Mouse (Mus musculus) left cerebral cortex, adult 2 months (tissue): ENCODE results near the gene Fto. TPM values are rescaled to one million over a fixed set of nuclear protein-coding genes. Genes with fewer than 3 reads are reported as not detected.

Experiments
- DNase-seq, 2 experiments: peaks; one replicate each; pipeline ENCODE4 v3.0.0; 2021 to 2022; ENCODE audit warnings: low spot score in 2 of 2, mixed read lengths in 1 of 2; ENCODE audit errors: extremely low spot score in 1 of 2
- H3K27ac ChIP-seq: fragments of 200-600 bp; 2 replicates; pipeline ENCODE4 v1.8.1; 2022
- H3K4me3 ChIP-seq: fragments of 200-600 bp; 2 replicates; pipeline ENCODE4 v1.8.1; 2022
- CTCF ChIP-seq: fragments of 200-600 bp; IDR thresholded peaks from 2 replicates; pipeline ENCODE4 v1.8.1; 2022; ENCODE audit warnings: antibody characterized with exemption, mild to moderate bottlenecking, moderate library complexity
- intact Hi-C: fragments of 180-260 bp; cut with DNase I; formaldehyde crosslinking; loops from one replicate; pipeline ENCODE4 v1.15.1; 2025
- total RNA-seq, 2 experiments: library from RNA; stranded (reverse); gene quantifications; 2 replicates each; pipeline ENCODE4 v1.2.3; 2021

The Fto gene
- total RNA-seq, 2 experiments from 2014 or later: 152 to 155 TPM

DNA sequence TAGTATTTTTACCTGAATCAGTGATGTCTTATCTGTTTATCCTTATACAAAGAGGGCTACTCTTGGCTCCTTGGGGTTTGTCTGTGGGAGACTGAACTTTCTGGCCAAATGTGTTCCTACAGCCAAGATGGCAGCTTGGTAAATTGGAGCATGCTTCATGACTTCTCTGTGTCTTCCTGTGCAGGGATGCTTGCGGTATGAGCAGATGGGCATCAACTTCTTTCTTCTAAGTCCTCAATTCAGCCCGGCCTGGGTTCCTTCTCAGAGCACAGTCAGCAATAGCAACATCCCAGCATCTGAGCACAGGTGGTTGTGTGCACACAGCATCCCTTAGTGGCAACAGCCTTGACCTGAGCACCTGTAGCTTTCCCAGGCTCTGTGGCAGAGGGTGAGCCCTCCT, 141.6 kb downstream of the Fto start:
- Histone ChIP-seq H3K27ac (no peak overlapping the region), H3K4me3 (no peak overlapping the region)
- no peak for TF ChIP-seq CTCF
- no peak for DNase-seq
- intact Hi-C loops: no loop called here

DNA sequence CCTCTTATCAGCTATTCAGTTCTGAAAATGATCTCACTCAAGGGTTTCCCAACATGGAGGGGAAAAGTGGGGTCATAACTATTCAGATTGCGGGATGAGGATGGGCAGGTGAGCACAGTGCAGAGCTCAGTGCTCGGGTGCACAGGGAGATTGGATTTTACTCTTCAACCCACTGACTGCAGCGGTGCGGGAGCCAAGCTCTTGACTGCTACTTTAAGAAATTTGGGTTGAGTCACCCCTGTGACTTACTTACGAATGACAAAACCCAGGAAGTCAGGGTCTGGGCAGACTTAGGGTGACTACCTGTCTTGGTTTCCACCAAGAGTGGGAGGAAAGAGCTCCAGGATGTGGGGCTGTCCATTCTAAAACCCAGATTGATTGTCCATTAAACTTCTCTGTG, 142.3 kb downstream of the Fto start:
- no peak for TF ChIP-seq CTCF
- H3K4me3 ChIP-seq: no peak overlapping the region
- intact Hi-C loops: no loop called here
- H3K27ac ChIP-seq: no peak overlapping the region
- no peak for DNase-seq

DNA sequence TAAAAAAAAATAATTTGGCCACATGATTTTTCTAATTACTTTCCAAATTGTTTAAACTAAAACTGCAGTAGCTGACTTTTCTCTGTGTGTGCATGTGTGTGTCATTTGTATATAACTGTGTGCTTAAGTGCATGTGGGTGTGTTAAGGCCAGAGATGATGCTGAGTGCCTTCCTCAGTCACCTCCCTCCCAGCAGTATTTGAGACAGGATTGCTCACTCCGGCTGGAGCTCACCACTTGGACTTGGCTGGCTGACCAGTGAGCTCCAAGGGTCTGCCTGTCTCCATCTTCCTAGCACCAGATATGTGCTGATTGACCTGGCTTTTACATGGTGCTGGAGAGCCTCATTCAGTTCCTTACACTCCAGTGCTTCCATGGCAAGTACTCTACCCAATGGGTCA, 144.7 kb downstream of the Fto start:
- Histone ChIP-seq H3K27ac (no peak overlapping the region), H3K4me3 (no peak overlapping the region)
- no peak for DNase-seq
- intact Hi-C loops: no loop called here
- no peak for TF ChIP-seq CTCF

DNA sequence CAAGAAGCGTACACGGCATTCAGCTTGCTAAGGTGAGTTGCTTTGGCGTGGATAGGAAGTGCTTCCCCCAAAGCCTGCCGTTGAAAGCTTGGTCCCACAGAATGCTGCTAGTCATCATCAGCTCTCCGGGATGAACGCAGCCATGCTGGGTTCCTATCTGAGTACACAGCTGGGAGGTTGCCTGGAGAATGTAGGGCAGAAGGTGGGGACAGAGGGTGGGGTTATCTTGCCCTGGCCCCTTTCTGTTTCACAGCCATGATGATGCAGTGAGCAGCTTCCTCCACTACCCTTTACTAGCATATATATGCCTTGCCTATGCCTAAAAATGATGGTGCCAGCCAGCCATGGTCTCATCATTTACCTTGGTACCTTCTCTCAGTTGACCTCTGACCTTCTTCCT, 147.6 kb downstream of the Fto start:
- DNase-seq: no peak
- Histone ChIP-seq H3K27ac (no peak overlapping the region), H3K4me3 (no peak overlapping the region)
- TF ChIP-seq CTCF: no peak
- intact Hi-C loops: no loop called here

DNA sequence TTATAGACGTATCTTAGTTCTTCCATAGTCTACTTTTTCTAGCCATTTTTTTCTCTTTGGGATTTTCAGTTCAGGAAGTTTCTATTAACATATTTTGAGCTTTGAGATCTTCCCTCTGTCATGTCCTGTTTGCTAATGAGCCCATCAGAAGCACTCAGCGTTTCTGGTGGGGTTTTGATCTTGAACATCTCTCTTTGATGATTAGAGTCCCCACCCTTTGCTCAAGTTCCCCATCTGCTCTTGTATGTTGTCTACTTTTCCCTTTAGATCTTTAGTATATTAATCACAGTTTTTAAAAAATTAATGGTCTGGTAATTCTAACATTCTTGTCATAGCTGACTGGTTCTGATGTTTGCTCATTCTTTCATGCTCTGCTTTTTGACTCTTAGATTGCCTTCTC, 150.4 kb downstream of the Fto start:
- Histone ChIP-seq H3K27ac (no peak overlapping the region), H3K4me3 (no peak overlapping the region)
- DNase-seq: no peak
- TF ChIP-seq CTCF: no peak
- intact Hi-C loops: no loop called here

DNA sequence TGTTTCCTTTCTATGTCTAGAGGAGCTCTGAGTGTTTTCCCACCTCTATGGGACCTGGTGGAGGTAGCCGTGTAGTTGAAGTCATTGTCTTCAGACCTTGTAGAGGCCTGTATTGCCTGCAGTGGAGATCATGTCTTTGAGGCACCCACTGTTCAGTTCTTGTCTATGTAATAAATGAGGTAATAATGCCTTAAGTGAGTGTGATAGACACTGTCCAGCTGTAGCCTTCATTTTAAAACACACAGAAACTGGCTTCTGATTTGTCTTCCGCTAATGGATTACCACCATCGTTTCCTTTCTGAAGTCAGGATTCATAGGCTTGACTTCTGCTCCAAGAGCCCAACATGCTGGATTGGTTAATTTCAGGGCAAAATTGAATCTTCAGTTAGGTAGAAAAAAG, 154.1 kb downstream of the Fto start:
- no peak overlapping the region for H3K27ac ChIP-seq
- intact Hi-C loops: no loop called here
- H3K4me3 ChIP-seq: no peak overlapping the region
- DNase-seq: no peak
- TF ChIP-seq CTCF: no peak

DNA sequence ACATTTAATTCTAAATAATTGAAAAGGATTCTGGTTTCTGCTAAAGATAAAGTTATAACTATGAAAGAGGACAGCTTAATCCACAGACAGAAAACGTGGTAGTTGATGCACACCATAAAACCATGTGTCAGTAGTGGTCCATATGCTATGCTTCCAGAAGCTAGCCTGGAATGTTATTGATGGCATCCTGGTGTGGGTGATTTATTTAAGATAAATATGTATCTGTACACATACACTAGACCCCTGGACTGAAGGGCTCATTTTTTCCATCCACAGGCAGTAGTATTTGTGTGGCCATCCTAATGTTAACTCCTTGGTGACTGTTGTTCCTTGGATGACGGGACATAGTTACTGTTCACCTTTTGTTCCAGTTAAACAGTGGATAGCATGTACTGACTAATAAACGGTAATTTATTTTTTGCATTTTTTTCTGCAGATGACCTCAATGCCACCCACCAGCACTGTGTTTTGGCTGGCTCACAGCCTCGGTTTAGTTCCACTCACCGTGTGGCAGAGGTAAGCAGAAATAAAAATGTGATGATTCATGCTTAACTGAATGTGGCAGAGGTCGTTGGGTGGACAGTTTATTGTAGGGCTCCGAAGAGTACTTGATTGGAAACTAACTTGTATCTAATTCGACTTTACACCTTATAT, 154.7 kb downstream of the Fto start:
- DNase-seq: no peak
- Histone ChIP-seq H3K27ac (no peak overlapping the region), H3K4me3 (no peak overlapping the region)
- no peak for TF ChIP-seq CTCF
- intact Hi-C loops: no loop called here

DNA sequence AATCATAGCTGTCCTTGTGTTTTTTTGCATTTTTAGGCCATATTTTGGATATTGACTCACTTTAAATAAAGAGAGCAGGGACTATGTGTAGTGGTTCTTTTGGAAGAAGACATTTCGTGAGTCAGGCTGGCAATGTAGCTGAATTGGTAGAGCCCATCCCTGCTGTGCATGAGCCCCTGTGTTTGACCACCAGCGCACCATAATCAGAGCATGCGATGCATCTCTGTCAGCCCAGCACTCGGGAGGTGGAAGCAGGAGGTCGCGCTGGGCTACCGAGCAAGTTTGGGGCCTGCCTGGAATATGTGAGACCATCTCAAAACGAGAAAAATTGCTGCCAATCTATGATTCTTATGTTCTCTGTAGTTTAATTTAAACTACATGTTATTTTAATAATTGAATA, 156.1 kb downstream of the Fto start:
- TF ChIP-seq CTCF: no peak
- Histone ChIP-seq H3K4me3 (no peak overlapping the region), H3K27ac (no peak overlapping the region)
- DNase-seq: no peak
- intact Hi-C loops: no loop called here

DNA sequence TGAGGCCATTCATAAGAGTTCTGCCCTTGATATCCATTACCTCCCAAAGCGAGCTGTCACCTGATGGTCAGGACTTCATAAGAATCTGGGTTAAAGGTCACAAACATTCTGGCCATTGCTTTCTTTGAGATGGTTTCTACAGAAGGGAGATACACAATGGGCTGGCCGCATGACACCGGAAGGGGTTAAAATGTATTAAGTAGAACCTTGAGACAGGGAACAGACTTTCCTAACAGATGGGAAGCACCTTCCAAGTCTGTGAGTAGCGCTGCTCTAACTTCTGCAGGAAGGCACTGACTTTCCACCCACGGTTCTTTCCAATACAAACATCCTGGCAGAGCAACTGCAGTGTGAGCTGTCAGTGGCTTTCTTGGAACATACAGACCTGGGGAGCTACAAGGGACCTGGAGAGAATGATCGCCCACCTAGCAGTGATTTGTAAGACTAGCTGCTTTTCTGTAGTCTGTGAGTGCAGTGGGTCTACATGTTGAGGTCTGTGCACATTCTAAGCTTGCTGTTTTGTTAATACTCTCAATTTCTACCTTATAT, 161.5 kb downstream of the Fto start:
- intact Hi-C loops: no loop called here
- no peak overlapping the region for H3K4me3 ChIP-seq
- TF ChIP-seq CTCF: no peak
- peak in 1 of 2 experiments; percentile 22 for DNase-seq
- H3K27ac ChIP-seq: no peak overlapping the region

DNA sequence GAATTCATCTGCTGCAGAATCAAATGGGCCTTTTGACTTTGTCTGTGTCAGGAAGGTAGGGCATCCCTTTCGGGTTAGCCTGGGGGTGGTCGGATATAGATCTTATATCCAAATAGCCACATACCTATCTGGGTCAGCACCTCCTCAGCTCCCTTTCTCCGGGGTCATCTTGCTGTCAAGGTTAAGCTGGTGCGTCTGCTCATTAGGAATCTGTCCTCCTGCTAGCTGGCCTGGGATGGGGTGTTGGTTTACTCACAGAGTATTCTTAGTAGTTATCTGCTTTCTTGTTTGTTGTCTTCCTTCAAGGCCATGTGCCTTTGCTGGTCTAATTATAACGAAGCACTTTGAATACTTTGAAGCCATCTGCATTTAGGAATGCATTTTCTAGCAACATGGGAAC, 163.7 kb downstream of the Fto start:
- intact Hi-C loops: no loop called here
- Histone ChIP-seq H3K4me3 (no peak overlapping the region), H3K27ac (no peak overlapping the region)
- no peak for DNase-seq
- TF ChIP-seq CTCF: no peak

DNA sequence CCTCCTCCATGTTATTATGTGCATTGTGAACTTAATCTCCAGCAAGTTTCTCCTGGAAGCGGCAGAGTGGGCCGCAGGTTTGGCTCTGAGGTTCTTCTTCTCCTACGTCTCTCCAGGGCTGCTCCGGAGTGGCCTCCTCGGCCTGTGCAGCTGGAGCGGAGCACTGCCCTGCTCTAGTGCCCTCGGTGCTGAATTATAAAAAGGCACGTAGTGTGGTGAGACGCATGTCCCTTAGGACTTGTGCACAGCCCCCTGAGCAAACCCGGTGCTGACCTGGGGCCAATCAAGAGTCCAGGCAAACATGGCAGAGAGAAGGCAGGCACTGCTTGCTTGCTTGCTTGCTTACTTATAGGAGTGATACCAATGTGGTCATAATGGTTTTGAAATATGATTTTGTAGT, 164.1 kb downstream of the Fto start:
- Histone ChIP-seq H3K4me3 (no peak overlapping the region), H3K27ac (no peak overlapping the region)
- no peak for DNase-seq
- intact Hi-C loops: no loop called here
- no peak for TF ChIP-seq CTCF

DNA sequence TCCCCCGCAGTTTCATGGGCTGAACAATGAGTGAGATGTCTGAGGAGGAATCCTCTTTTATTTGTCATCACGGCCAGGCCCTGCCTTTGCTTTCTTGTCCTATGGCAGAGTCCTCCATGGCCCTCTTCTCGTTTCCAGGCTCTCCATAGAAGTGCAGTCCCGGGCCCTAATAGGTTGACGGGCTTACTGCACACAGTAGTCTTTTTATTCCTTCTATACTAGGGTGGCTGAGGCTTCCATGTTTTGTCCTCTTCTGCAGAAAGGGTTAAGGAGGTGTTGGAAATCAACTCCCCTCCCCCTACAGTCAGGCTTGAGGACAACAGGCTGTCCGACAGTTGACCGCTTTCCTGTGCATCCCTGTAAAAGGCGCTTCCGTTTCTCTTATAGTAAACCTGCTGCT, 169.2 kb downstream of the Fto start:
- intact Hi-C loops: loop anchor here (5.0 to 10.0 kb wide), 2 partner anchors 105 to 288 kb away; partner anchors contain the start of gene Aktip
- H3K4me3 ChIP-seq: no peak overlapping the region

DNA sequence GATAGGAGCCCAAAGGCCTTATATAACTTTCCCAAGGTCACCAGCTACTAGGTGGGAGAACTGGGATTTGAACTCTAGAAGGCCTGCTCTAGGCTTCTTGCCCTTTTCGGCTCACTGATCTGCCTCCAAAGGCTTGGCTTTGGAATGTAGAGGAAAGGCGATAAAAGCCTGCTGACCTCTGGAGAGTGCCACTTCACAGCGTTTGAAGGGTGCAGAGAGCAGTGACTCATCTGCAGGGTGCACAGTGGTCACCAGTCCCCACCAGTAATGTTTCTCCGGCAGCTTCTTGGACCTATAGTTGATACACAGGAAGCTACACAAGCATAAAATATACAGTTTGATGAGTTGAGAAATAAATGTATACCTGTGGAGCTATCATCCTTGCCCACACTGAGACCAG, 173.1 kb downstream of the Fto start:
- Histone ChIP-seq H3K27ac (no peak overlapping the region), H3K4me3 (no peak overlapping the region)
- no peak for TF ChIP-seq CTCF
- intact Hi-C loops: loop anchor here (5.0 to 10.0 kb wide), 2 partner anchors 292 to 1236 kb away; partner anchors contain the start of gene Aktip
- no peak for DNase-seq

More for the DNA sequence above, 169.2 kb downstream of the Fto start:
- no peak for TF ChIP-seq CTCF
- no peak for DNase-seq
- H3K27ac ChIP-seq: no peak overlapping the region
